Mouse (Mus musculus) myocyte (in vitro differentiated cells): Measurements from ENCODE around the gene Gli3. TPM values are rescaled to one million over a fixed set of nuclear protein-coding genes. Genes with fewer than 3 reads are reported as not detected.

Experiments used
- H3K27me3 ChIP-seq: one replicate; pipeline ENCODE4 v1.6.1; 2011; ENCODE audit not compliant: control insufficient read depth, insufficient read depth, insufficient read length
- H3K36me3 ChIP-seq: one replicate; pipeline ENCODE4 v1.6.1; 2011; ENCODE audit not compliant: control insufficient read depth, insufficient read depth
- H3K4me2 ChIP-seq: one replicate; pipeline ENCODE4 v1.6.1; 2011; ENCODE audit warnings: low read depth, control low read depth
- H3K4me3 ChIP-seq: one replicate; pipeline ENCODE4 v1.5.1; 2011; ENCODE audit warnings: mild to moderate bottlenecking, control low read depth, moderate library complexity
- H3K79me2 ChIP-seq: one replicate; pipeline ENCODE4 v1.6.1; 2011; ENCODE audit not compliant: control insufficient read depth, insufficient read depth
- H3ac ChIP-seq: one replicate; pipeline ENCODE4 v1.6.1; 2011; ENCODE audit not compliant: control insufficient read depth, insufficient read length
- CEBPB ChIP-seq: IDR thresholded peaks from 2 replicates; pipeline ENCODE4 v1.6.1; 2011; ENCODE audit warnings: mild to moderate bottlenecking, moderate library complexity; ENCODE audit not compliant: poor library complexity, insufficient read depth, severe bottlenecking
- E2F4 ChIP-seq: IDR thresholded peaks from one replicate; pipeline ENCODE4 v1.6.1; 2011; ENCODE audit warnings: mild to moderate bottlenecking, control low read depth, moderate library complexity; ENCODE audit not compliant: insufficient read depth
- MAX ChIP-seq: IDR thresholded peaks from one replicate; pipeline ENCODE4 v1.6.1; 2011; ENCODE audit warnings: low read depth, mild to moderate bottlenecking, control low read depth
- MYOD1 ChIP-seq, 3 experiments: IDR thresholded peaks; one replicate each; pipeline ENCODE4 v1.6.1; 2011; ENCODE audit warnings: control low read depth in 2 of 3, low read depth in 2 of 3, mild to moderate bottlenecking in 2 of 3, moderate library complexity in 1 of 3; ENCODE audit not compliant: insufficient read length in 2 of 3, control insufficient read depth in 1 of 3
- MYOG ChIP-seq, 3 experiments: IDR thresholded peaks; one replicate each; pipeline ENCODE4 v1.6.1; 2011; ENCODE audit warnings: control low read depth in 2 of 3, low read depth in 2 of 3, mild to moderate bottlenecking in 2 of 3; ENCODE audit not compliant: insufficient read length in 2 of 3, control insufficient read depth in 1 of 3, insufficient read depth in 1 of 3
- POLR2A ChIP-seq: IDR thresholded peaks from one replicate; pipeline ENCODE4 v1.6.1; 2011; ENCODE audit warnings: low read depth, mild to moderate bottlenecking, control low read depth, moderate library complexity; ENCODE audit not compliant: insufficient read length
- POLR2AphosphoS2 ChIP-seq: IDR thresholded peaks from one replicate; pipeline ENCODE4 v1.6.1; 2011; ENCODE audit warnings: low read depth, control low read depth; ENCODE audit not compliant: insufficient read length
- REST ChIP-seq: IDR thresholded peaks from one replicate; pipeline ENCODE4 v1.6.1; 2011; ENCODE audit warnings: mild to moderate bottlenecking, control low read depth, moderate library complexity; ENCODE audit not compliant: insufficient read depth, insufficient read length
- SRF ChIP-seq: IDR thresholded peaks from one replicate; pipeline ENCODE4 v1.6.1; 2011; ENCODE audit warnings: low read depth; ENCODE audit not compliant: control insufficient read depth, insufficient read length
- TCF12 ChIP-seq: IDR thresholded peaks from one replicate; pipeline ENCODE4 v1.6.1; 2011; ENCODE audit warnings: mild to moderate bottlenecking, control low read depth; ENCODE audit not compliant: poor library complexity, insufficient read depth, severe bottlenecking
- TCF3 ChIP-seq: IDR thresholded peaks from one replicate; pipeline ENCODE4 v1.6.1; 2011; ENCODE audit warnings: low read depth, control low read depth; ENCODE audit not compliant: insufficient read length
- USF1 ChIP-seq: IDR thresholded peaks from one replicate; pipeline ENCODE4 v1.6.1; 2011; ENCODE audit warnings: low read depth, mild to moderate bottlenecking, control low read depth, moderate library complexity
- polyA plus RNA-seq: library from polyadenylated mRNA; unstranded; fragments of >200 nt; fragmentation: generic; extraction: Trizol; gene quantifications from one replicate; pipeline ENCODE4 v1.2.1, GENCODE M21; 2012; ENCODE audit warnings: missing spikeins

Gene Gli3
- polyA plus RNA-seq, 1 experiment = 3.9 TPM

- H3K36me3 ChIP-seq = no peaks in the 10 kb centered on the region
- TF ChIP-seq TCF3 (no peak), MYOD1 (IDR thresholded peaks at IDR 0.05; ENCODE audit: control insufficient read depth in 1 of 3, insufficient read length in 2 of 3, low read depth in 2 of 3) (no peak), TCF12 (no peak), POLR2A (no peak), E2F4 (no peak), REST (no peak), MYOG (IDR thresholded peaks at IDR 0.05; ENCODE audit: control insufficient read depth in 1 of 3, insufficient read depth in 1 of 3, insufficient read length in 2 of 3, low read depth in 2 of 3) (no peak), MAX (no peak), CEBPB (no peak)
- H3K4me3 ChIP-seq = no peak overlapping the region
- no peaks in the 10 kb centered on the region for H3K79me2 ChIP-seq
- no peaks in the 10 kb centered on the region for H3K27me3 ChIP-seq
- no peak overlapping the region for H3K4me2 ChIP-seq
- no peak overlapping the region for H3ac ChIP-seq
Measured at GRCm38 (mm10) chr13:15670962-15671313, 207.9 kb downstream of the Gli3 start.

GRCm38 (mm10) chr13:15675480-15675879 is 212.4 kb downstream of the Gli3 start:
- Histone ChIP-seq H3K79me2 (no peaks in the 10 kb centered on the region), H3K36me3 (no peaks in the 10 kb centered on the region), H3K27me3 (no peaks in the 10 kb centered on the region), H3ac (no peak overlapping the region), H3K4me3 (no peak overlapping the region), H3K4me2 (no peak overlapping the region)
- TF ChIP-seq POLR2A (no peak), TCF12 (no peak), USF1 (no peak), SRF (no peak), MYOG (IDR thresholded peaks at IDR 0.05; ENCODE audit: control insufficient read depth in 1 of 3, insufficient read depth in 1 of 3, insufficient read length in 2 of 3, low read depth in 2 of 3) (no peak), TCF3 (no peak), REST (no peak), POLR2AphosphoS2 (no peak), MAX (no peak), CEBPB (no peak), MYOD1 (IDR thresholded peaks at IDR 0.05; ENCODE audit: control insufficient read depth in 1 of 3, insufficient read length in 2 of 3, low read depth in 2 of 3) (no peak), E2F4 (no peak)

- Histone ChIP-seq H3K4me2 (no peak overlapping the region), H3K4me3 (no peak overlapping the region), H3K79me2 (no peaks in the 10 kb centered on the region), H3K36me3 (no peaks in the 10 kb centered on the region), H3K27me3 (no peaks in the 10 kb centered on the region), H3ac (no peak overlapping the region)
- TF ChIP-seq MYOG (IDR thresholded peaks at IDR 0.05; ENCODE audit: control insufficient read depth in 1 of 3, insufficient read depth in 1 of 3, insufficient read length in 2 of 3, low read depth in 2 of 3) = no peak
- TF ChIP-seq REST = no peak
Measured at GRCm38 (mm10) chr13:15677106-15677760, 214.2 kb downstream of the Gli3 start.

GRCm38 (mm10) chr13:15681530-15681929 is 218.5 kb downstream of the Gli3 start:
- Histone ChIP-seq H3K4me3 (no peak overlapping the region), H3K79me2 (peaks cover 6% of the 10 kb centered on the region), H3K36me3 (no peaks in the 10 kb centered on the region), H3K4me2 (no peak overlapping the region), H3K27me3 (no peaks in the 10 kb centered on the region), H3ac (no peak overlapping the region)
- TF ChIP-seq REST (no peak), POLR2A (no peak), MAX (no peak), USF1 (no peak), POLR2AphosphoS2 (no peak), SRF (no peak)

- Histone ChIP-seq H3K79me2 (peaks cover 6% of the 10 kb centered on the region), H3ac (no peak overlapping the region), H3K27me3 (no peaks in the 10 kb centered on the region), H3K4me2 (no peak overlapping the region), H3K4me3 (no peak overlapping the region), H3K36me3 (no peaks in the 10 kb centered on the region)
- TF ChIP-seq CEBPB (no peak), MAX (no peak), POLR2A (no peak), MYOD1 (IDR thresholded peaks at IDR 0.05; ENCODE audit: control insufficient read depth in 1 of 3, insufficient read length in 2 of 3, low read depth in 2 of 3) (no peak), SRF (no peak), TCF12 (no peak), E2F4 (no peak), USF1 (no peak), POLR2AphosphoS2 (no peak), REST (no peak), TCF3 (no peak), MYOG (IDR thresholded peaks at IDR 0.05; ENCODE audit: control insufficient read depth in 1 of 3, insufficient read depth in 1 of 3, insufficient read length in 2 of 3, low read depth in 2 of 3) (no peak)
Measured at GRCm38 (mm10) chr13:15683006-15683405, 220.0 kb downstream of the Gli3 start.
